Mouse (Mus musculus) G1E (cell line): ENCODE results near the gene Scarf1. TPM values are rescaled to one million over a fixed set of nuclear protein-coding genes. Genes with fewer than 3 reads are reported as not detected.

Experiments used
- ATAC-seq: 2 replicates; pipeline ENCODE4 v1.8.0; 2016; ENCODE audit warnings: mild to moderate bottlenecking; ENCODE audit not compliant: insufficient number of reproducible peaks, poor library complexity, low FRiP score, severe bottlenecking; ENCODE audit errors: extremely low read depth
- DNase-seq: peaks from one replicate; pipeline ENCODE4 v3.0.0; 2012; ENCODE audit warnings: low spot score
- H3K27me3 ChIP-seq: 2 replicates; pipeline ENCODE4 v1.6.1; 2012; ENCODE audit warnings: mild to moderate bottlenecking, low read length, inconsistent platforms; ENCODE audit not compliant: insufficient read depth
- H3K36me3 ChIP-seq: replicated peaks from 2 replicates; pipeline ENCODE3; 2012; ENCODE audit warnings: mild to moderate bottlenecking, inconsistent platforms
- H3K4me1 ChIP-seq: 2 replicates; pipeline ENCODE4 v1.6.1; 2012; ENCODE audit warnings: low read depth, low read length, inconsistent platforms, mixed read lengths; ENCODE audit not compliant: insufficient read depth
- H3K4me3 ChIP-seq: 2 replicates; pipeline ENCODE4 v1.5.1; 2012; ENCODE audit warnings: low read depth, mild to moderate bottlenecking, inconsistent platforms, low read length, moderate library complexity, mixed read lengths
- H3K9me3 ChIP-seq: replicated peaks from 2 replicates; pipeline ENCODE4 v1.6.1; 2012; ENCODE audit warnings: inconsistent platforms
- CTCF ChIP-seq: IDR thresholded peaks from 2 replicates; pipeline ENCODE4 v1.5.1; 2012; ENCODE audit warnings: low read depth, low read length, inconsistent platforms, mixed read lengths
- GATA1 ChIP-seq: IDR thresholded peaks from 2 replicates; pipeline ENCODE4 v1.6.1; 2012; ENCODE audit warnings: borderline replicate concordance, low read length, inconsistent platforms, mixed read lengths
- GATA2 ChIP-seq: IDR thresholded peaks from 2 replicates; pipeline ENCODE4 v1.6.1; 2012; ENCODE audit warnings: low read depth, low read length, inconsistent platforms, borderline replicate concordance
- POLR2AphosphoS5 ChIP-seq: IDR thresholded peaks from 2 replicates; pipeline ENCODE4 v1.6.1; 2012; ENCODE audit warnings: low read depth, low read length, inconsistent platforms; ENCODE audit not compliant: insufficient replicate concordance
- TAL1 ChIP-seq: conservative IDR thresholded peaks from 2 replicates; pipeline ENCODE4 v1.6.1; 2012; ENCODE audit warnings: low read depth, low read length, inconsistent platforms, mixed read lengths
- polyA plus RNA-seq: library from polyadenylated mRNA; stranded (reverse); fragments of >175 nt; gene quantifications from 2 replicates; pipeline ENCODE4 v1.2.3, GENCODE M21; 2012
- total RNA-seq, 2 experiments: library from RNA; stranded (forward) in 1 of 2; stranded (reverse) in 1 of 2; fragments of 200-1000 nt in 1 of 2; fragments of >200 nt in 1 of 2; fragmentation: Nextera tagmentation in 1 of 2; gene quantifications; 2 replicates each; pipeline ENCODE4 v1.2.3; 2014 to 2017

Gene Scarf1
- total RNA-seq (2014; fragmentation: Nextera tagmentation) (not detected in 2 replicates), total RNA-seq (2017) (0.11 TPM in 1 of 2 replicates, not detected in the other), polyA plus RNA-seq (0.03 and 0.08 TPM in 2 replicates)

- H3K9me3 ChIP-seq: no peaks in the 10 kb centered on the region
- peaks cover 50% of the 10 kb centered on the region for H3K36me3 ChIP-seq
- peaks cover 15% of the 10 kb centered on the region; the same call in 1 of the 2 replicates for H3K27me3 ChIP-seq
- TF ChIP-seq CTCF (no peak), GATA2 (no peak), GATA1 (no peak), POLR2AphosphoS5 (no peak), TAL1 (no peak)
- no peak within 1 kb of the TSS for H3K4me3 ChIP-seq
- peaks cover 31% of the 10 kb centered on the region for H3K4me1 ChIP-seq
- DNase-seq (no peak), ATAC-seq (no peak)
These were observed at the start of gene Scarf1 for GRCm38 (mm10) chr11:75513336-75513735. Gene Scarf1 (plus strand): TSS chr11:75513540.

GRCm38 (mm10) chr11:75463624-75464023, 49.7 kb upstream of the Scarf1 start:
- Histone ChIP-seq H3K27me3 (peaks cover 4% of the 10 kb centered on the region; the same call in 1 of the 2 replicates), H3K4me3 (no peak overlapping the region), H3K4me1 (peaks cover 56% of the 10 kb centered on the region), H3K9me3 (peaks cover 3% of the 10 kb centered on the region; the same call in 1 of the 2 replicates), H3K36me3 (peaks cover 25% of the 10 kb centered on the region)
- TF ChIP-seq GATA2 (no peak), CTCF (no peak), POLR2AphosphoS5 (no peak), TAL1 (no peak), GATA1 (no peak)
- DNase-seq: no peak
- ATAC-seq: no peak

GRCm38 (mm10) chr11:75464417-75464816, 48.9 kb upstream of the Scarf1 start:
- Histone ChIP-seq H3K27me3 (peaks cover 7% of the 10 kb centered on the region; the same call in 1 of the 2 replicates), H3K36me3 (peaks cover 25% of the 10 kb centered on the region), H3K9me3 (peaks cover 3% of the 10 kb centered on the region; the same call in 1 of the 2 replicates), H3K4me3 (no peak overlapping the region), H3K4me1 (peaks cover 49% of the 10 kb centered on the region)
- no peak for ATAC-seq
- DNase-seq: no peak
- TF ChIP-seq GATA2 (no peak), CTCF (no peak), TAL1 (no peak), GATA1 (no peak), POLR2AphosphoS5 (no peak)

- DNase-seq: no peak
- Histone ChIP-seq H3K27me3 (peaks cover 9% of the 10 kb centered on the region; the same call in 1 of the 2 replicates), H3K4me3 (no peak overlapping the region), H3K9me3 (peaks cover 3% of the 10 kb centered on the region; the same call in 1 of the 2 replicates), H3K4me1 (peaks cover 42% of the 10 kb centered on the region), H3K36me3 (peaks cover 25% of the 10 kb centered on the region)
- TF ChIP-seq CTCF: no peak
- no peak for ATAC-seq
These were observed 48.3 kb upstream of the Scarf1 start for GRCm38 (mm10) chr11:75465051-75465450.

GRCm38 (mm10) chr11:75466731-75467505, 46.4 kb upstream of the Scarf1 start:
- Histone ChIP-seq H3K4me1 (peaks cover 30% of the 10 kb centered on the region), H3K9me3 (peaks cover 3% of the 10 kb centered on the region; the same call in 1 of the 2 replicates), H3K36me3 (peaks cover 25% of the 10 kb centered on the region), H3K4me3 (no peak overlapping the region), H3K27me3 (peaks cover 9% of the 10 kb centered on the region; the same call in 1 of the 2 replicates)
- ATAC-seq: no peak
- no peak for DNase-seq
- TF ChIP-seq GATA2 (no peak), GATA1 (no peak), POLR2AphosphoS5 (no peak), CTCF (no peak), TAL1 (no peak)

GRCm38 (mm10) chr11:75467512-75468215, 45.7 kb upstream of the Scarf1 start:
- H3K4me1 ChIP-seq: peaks cover 27% of the 10 kb centered on the region
- H3K9me3 ChIP-seq: peaks cover 3% of the 10 kb centered on the region; the same call in 1 of the 2 replicates
- no peak overlapping the region for H3K4me3 ChIP-seq
- H3K27me3 ChIP-seq: peaks cover 9% of the 10 kb centered on the region; the same call in 1 of the 2 replicates
- peaks cover 25% of the 10 kb centered on the region for H3K36me3 ChIP-seq
- TF ChIP-seq POLR2AphosphoS5: no peak
- no peak for TF ChIP-seq GATA1
- no peak for TF ChIP-seq GATA2
- TF ChIP-seq TAL1: no peak
- no peak for ATAC-seq
- DNase-seq: no peak
